In the genomic region with DNA sequence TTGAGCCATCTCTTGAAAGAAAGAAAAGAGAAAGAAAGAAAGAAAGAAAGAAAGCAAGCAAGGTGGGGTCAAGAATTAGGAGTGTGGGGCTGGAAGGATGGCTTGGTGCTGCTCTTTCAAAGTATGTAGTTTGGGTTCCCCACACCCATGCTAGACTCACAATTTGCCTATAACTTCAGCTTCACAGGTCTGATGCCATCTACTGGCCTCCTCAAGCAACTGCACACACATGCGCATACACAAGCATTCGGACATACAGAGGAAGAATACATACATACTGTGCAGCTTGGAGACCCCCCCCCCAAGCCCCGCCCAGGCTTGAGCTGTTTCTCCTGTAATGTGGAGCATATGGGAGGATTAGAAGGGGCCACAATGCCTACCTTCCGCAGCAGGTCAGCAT, we compare ENCODE assay signal across 25 mouse cellular contexts. TPM values are rescaled to one million over a fixed set of nuclear protein-coding genes. Genes with fewer than 3 reads are reported as not detected.
DNase-seq lines count a peak whose midpoint lies in the region; ATAC-seq and TF ChIP-seq lines count a peak whose summit lies in the region.
"Had no signal": no experiment of that assay in that cellular context is flagged by ENCODE, and none has a peak within 500 bp of the region (broad histone marks: within the 10 kb centered on the region; RNA-seq: fewer than 3 reads in every experiment).

No protein-coding gene starts in this region.

- TF ChIP-seq CTCF in kidney, postnatal 0 days (IDR thresholded peaks at IDR 0.05; ENCODE audit: low read depth), result peak; percentile 29; the same call in 1 of the 2 replicates
- TF ChIP-seq CTCF in midbrain, postnatal 0 days (IDR thresholded peaks at IDR 0.05), result peak; percentile 28

- DNase-seq in kidney, postnatal 0 days (ENCODE audit: low spot score), result no peak
- no peak for DNase-seq in midbrain, postnatal 0 days (ENCODE audit: low spot score)
- DNase-seq in ES-CJ7 (ENCODE audit: low read depth, low spot score), result peak; percentile 43
- DNase-seq in urinary bladder, postnatal 10 days (ENCODE audit: low spot score), result no peak
- DNase-seq: cerebellum, adult 11 months; cerebellum, postnatal 14 days; gastrocnemius, postnatal 36 days; heart, postnatal 4 days; kidney, adult 11 months; left cerebral cortex, postnatal 4 days; lung, adult 18-20 months; lung, postnatal 4 days; thymus, adult 18-20 months; thymus, postnatal 36 days had no signal

- peaks cover 55% of the 10 kb centered on the region for H3K36me3 ChIP-seq in kidney, postnatal 0 days (ENCODE audit: insufficient read depth, low read length)
- peaks cover 72% of the 10 kb centered on the region for H3K36me3 ChIP-seq in kidney, embryonic 14.5 days (ENCODE audit: control insufficient read depth, insufficient read depth, low read length)
- H3K36me3 ChIP-seq in midbrain, postnatal 0 days (ENCODE audit: insufficient read depth, low read length), result peaks cover 62% of the 10 kb centered on the region
- H3K36me3 ChIP-seq in midbrain, embryonic 13.5 days, result peaks cover 91% of the 10 kb centered on the region

- H3K4me1 ChIP-seq in kidney, postnatal 0 days (replicated peaks; ENCODE audit: insufficient read depth, low read length), result no peaks in the 10 kb centered on the region
- no peaks in the 10 kb centered on the region for H3K4me1 ChIP-seq in kidney, embryonic 14.5 days (ENCODE audit: control insufficient read depth, insufficient read depth, low read length)
- no peaks in the 10 kb centered on the region for H3K4me1 ChIP-seq in midbrain, postnatal 0 days (ENCODE audit: insufficient read depth, low read length)
- H3K4me1 ChIP-seq in midbrain, embryonic 13.5 days (replicated peaks), result no peaks in the 10 kb centered on the region
- H3K4me1 ChIP-seq: forebrain, embryonic 10.5 days; limb, embryonic 15.5 days; midbrain, embryonic 10.5 days had no signal

- H3K4me2 ChIP-seq in kidney, postnatal 0 days (ENCODE audit: low read length), result no peak overlapping the region
- H3K4me2 ChIP-seq in kidney, embryonic 14.5 days (replicated peaks; ENCODE audit: low read depth, low read length), result no peak overlapping the region
- H3K4me2 ChIP-seq in midbrain, postnatal 0 days (ENCODE audit: low read depth, low read length, poor library complexity, severe bottlenecking), result no peak overlapping the region
- no peak overlapping the region for H3K4me2 ChIP-seq in midbrain, embryonic 13.5 days (replicated peaks)
- H3K4me2 ChIP-seq: heart, embryonic 15.5 days; hindbrain, embryonic 14.5 days; limb, embryonic 15.5 days; neural tube, embryonic 15.5 days had no signal

- no peak overlapping the region for H3K4me3 ChIP-seq in kidney, postnatal 0 days (replicated peaks; ENCODE audit: low read depth, low read length)
- no peak overlapping the region for H3K4me3 ChIP-seq in kidney, embryonic 14.5 days (ENCODE audit: low read length)
- H3K4me3 ChIP-seq in midbrain, postnatal 0 days (ENCODE audit: low read depth, low read length), result no peak overlapping the region
- no peak overlapping the region for H3K4me3 ChIP-seq in midbrain, embryonic 13.5 days (replicated peaks)
- H3K4me3 ChIP-seq: forebrain, embryonic 10.5 days; heart, embryonic 15.5 days; limb, embryonic 15.5 days; midbrain, embryonic 10.5 days; neural tube, embryonic 15.5 days had no signal

- H3K9ac ChIP-seq in kidney, postnatal 0 days (ENCODE audit: low read depth, low read length), result no peak overlapping the region
- no peak overlapping the region for H3K9ac ChIP-seq in kidney, embryonic 14.5 days (ENCODE audit: low read depth, low read length)
- no peak overlapping the region for H3K9ac ChIP-seq in midbrain, postnatal 0 days (replicated peaks; ENCODE audit: low read length, poor library complexity, severe bottlenecking)
- H3K9ac ChIP-seq in midbrain, embryonic 13.5 days (replicated peaks), result no peak overlapping the region
- H3K9ac ChIP-seq: heart, embryonic 15.5 days; hindbrain, embryonic 14.5 days; limb, embryonic 15.5 days; neural tube, embryonic 15.5 days had no signal

- H3K27ac ChIP-seq in kidney, postnatal 0 days, result no peak overlapping the region
- no peak overlapping the region for H3K27ac ChIP-seq in kidney, embryonic 14.5 days (ENCODE audit: low read depth, low read length)
- no peak overlapping the region for H3K27ac ChIP-seq in midbrain, postnatal 0 days (ENCODE audit: low read depth, low read length)
- H3K27ac ChIP-seq in midbrain, embryonic 13.5 days, result no peak overlapping the region
- H3K27ac ChIP-seq: forebrain, embryonic 10.5 days; heart, embryonic 15.5 days; hindbrain, embryonic 14.5 days; limb, embryonic 15.5 days; midbrain, embryonic 10.5 days; neural tube, embryonic 15.5 days had no signal

- 97% methylated on average over 4 of the region's 4 CpGs for WGBS in kidney, postnatal 0 days
- 92% methylated on average over 4 of the region's 4 CpGs for WGBS in kidney, embryonic 14.5 days
- WGBS in midbrain, postnatal 0 days, result 97% methylated on average over 4 of the region's 4 CpGs
- WGBS in midbrain, embryonic 13.5 days, result 100% methylated on average over 4 of the region's 4 CpGs

- H3K27me3 ChIP-seq in kidney, postnatal 0 days (ENCODE audit: insufficient read depth, low read length), result no peaks in the 10 kb centered on the region
- no peaks in the 10 kb centered on the region for H3K27me3 ChIP-seq in kidney, embryonic 14.5 days (ENCODE audit: control insufficient read depth, insufficient read depth, low read length)
- no peaks in the 10 kb centered on the region for H3K27me3 ChIP-seq in midbrain, postnatal 0 days (ENCODE audit: insufficient read depth, low read length)
- no peaks in the 10 kb centered on the region for H3K27me3 ChIP-seq in midbrain, embryonic 13.5 days
- H3K27me3 ChIP-seq: heart, embryonic 15.5 days; limb, embryonic 15.5 days; neural tube, embryonic 15.5 days had no signal

- H3K9me3 ChIP-seq in kidney, postnatal 0 days (replicated peaks; ENCODE audit: low read length), result no peaks in the 10 kb centered on the region
- peaks cover 3% of the 10 kb centered on the region; the same call in 1 of the 2 replicates for H3K9me3 ChIP-seq in kidney, embryonic 14.5 days (ENCODE audit: control insufficient read depth, low read length)
- H3K9me3 ChIP-seq in midbrain, postnatal 0 days (ENCODE audit: low read length), result no peaks in the 10 kb centered on the region
- peaks cover 8% of the 10 kb centered on the region for H3K9me3 ChIP-seq in midbrain, embryonic 13.5 days
- H3K9me3 ChIP-seq: heart, embryonic 15.5 days; limb, embryonic 15.5 days; neural tube, embryonic 15.5 days had no signal

- no peak for ATAC-seq in kidney, postnatal 0 days (replicated peaks; ENCODE audit: low FRiP score, low read depth)
- ATAC-seq in kidney, embryonic 14.5 days (ENCODE audit: low FRiP score, low TSS enrichment), result no peak
- ATAC-seq in midbrain, postnatal 0 days (ENCODE audit: low FRiP score), result no peak
- ATAC-seq in midbrain, embryonic 13.5 days, result no peak
- ATAC-seq in activated CD4-positive, CD25-positive, alpha-beta regulatory T cell, adult 4 months, result no peak
- ATAC-seq: CD4-positive, CD25-positive, alpha-beta regulatory T cell, adult 4 months; forebrain, embryonic 16.5 days had no signal

RNA-seq across cellular contexts. Expression of gene Pom121, which starts 39.5 kb away (rescaled TPM):
- polyA plus RNA-seq in kidney, postnatal 0 days (2015; fragmentation: Nextera tagmentation; extraction: Ambion mirVana), result 8.1 and 8.9 TPM in 2 replicates
- 15.5 and 20.7 TPM in 2 replicates for polyA plus RNA-seq in kidney, embryonic 14.5 days (2014; fragmentation: Nextera tagmentation; extraction: Ambion mirVana)
- total RNA-seq in midbrain, postnatal 0 days (2014; rRNA removed), result 12.4 and 12.8 TPM in 2 replicates
- polyA plus RNA-seq in midbrain, postnatal 0 days (2015; fragmentation: Nextera tagmentation; extraction: Ambion mirVana), result 6.7 and 8.5 TPM in 2 replicates
- polyA plus RNA-seq in midbrain, embryonic 13.5 days (2015; fragmentation: Nextera tagmentation; extraction: Ambion mirVana), result 13.8 and 15.2 TPM in 2 replicates
- 10 to 100 TPM; 10.8 to 17.4 TPM for polyA plus RNA-seq in activated CD4-positive, CD25-positive, alpha-beta regulatory T cell, adult 4 months (2017; shearing (Covaris generic))
